Mouse (Mus musculus) heart, adult 9 months (tissue): Measurements from ENCODE around the gene Pcnx2.

Experiments
- DNase-seq, 2 experiments: peaks; one replicate each; pipeline ENCODE4 v3.0.0; 2022; ENCODE audit warnings: low spot score in 2 of 2

The Pcnx2 gene

GRCm38 (mm10) chr8:125897868-125898788, at the start of gene Pcnx2:
Gene Pcnx2, minus strand, starts transcription at chr8:125898317.
- no peak for DNase-seq

- no peak for DNase-seq
Measured at GRCm38 (mm10) chr8:125944511-125944910, 46.4 kb upstream of the Pcnx2 start.

- DNase-seq = no peak
Measured at GRCm38 (mm10) chr8:125935649-125936048, 37.5 kb upstream of the Pcnx2 start.

- DNase-seq = no peak
Measured at GRCm38 (mm10) chr8:125931822-125932221, 33.7 kb upstream of the Pcnx2 start.

- DNase-seq = no peak
Measured at GRCm38 (mm10) chr8:125930276-125931046, 32.3 kb upstream of the Pcnx2 start.

- DNase-seq = no peak
Measured at GRCm38 (mm10) chr8:125926636-125927035, 28.5 kb upstream of the Pcnx2 start.

- DNase-seq = no peak
Measured at GRCm38 (mm10) chr8:125922333-125922732, 24.2 kb upstream of the Pcnx2 start.

- DNase-seq = no peak
Measured at GRCm38 (mm10) chr8:125920761-125921160, 22.6 kb upstream of the Pcnx2 start.

- DNase-seq = no peak
Measured at GRCm38 (mm10) chr8:125920281-125920680, 22.2 kb upstream of the Pcnx2 start.

GRCm38 (mm10) chr8:125919560-125919959, 21.4 kb upstream of the Pcnx2 start:
- DNase-seq = no peak

- no peak for DNase-seq
Measured at GRCm38 (mm10) chr8:125918719-125919118, 20.6 kb upstream of the Pcnx2 start.

GRCm38 (mm10) chr8:125917013-125917412, 18.9 kb upstream of the Pcnx2 start:
- DNase-seq = no peak

GRCm38 (mm10) chr8:125914386-125914785, 16.3 kb upstream of the Pcnx2 start:
- DNase-seq = no peak

- DNase-seq = no peak
Measured at GRCm38 (mm10) chr8:125913206-125913605, 15.1 kb upstream of the Pcnx2 start.

- no peak for DNase-seq
Measured at GRCm38 (mm10) chr8:125911229-125911580, 13.1 kb upstream of the Pcnx2 start.

- DNase-seq = peak in 1 of 2 experiments; percentile 11
Measured at GRCm38 (mm10) chr8:125910365-125911228, 12.5 kb upstream of the Pcnx2 start, which contains the start of gene Map3k21. Gene Map3k21, plus strand, starts transcription at chr8:125910450.

GRCm38 (mm10) chr8:125909661-125910364, 11.7 kb upstream of the Pcnx2 start:
- DNase-seq = peak; percentile 11 to 12

GRCm38 (mm10) chr8:125907311-125907710, 9.2 kb upstream of the Pcnx2 start:
- DNase-seq = no peak

- no peak for DNase-seq
Measured at GRCm38 (mm10) chr8:125905341-125905740, 7.2 kb upstream of the Pcnx2 start.

GRCm38 (mm10) chr8:125902521-125902920, 4.4 kb upstream of the Pcnx2 start:
- no peak for DNase-seq

GRCm38 (mm10) chr8:125901167-125901566, 3.0 kb upstream of the Pcnx2 start:
- DNase-seq = no peak
